Mouse (Mus musculus): ENCODE measurements around the gene 2300009A05Rik. TPM values are rescaled to one million over a fixed set of nuclear protein-coding genes. Genes with fewer than 3 reads are reported as not detected.
A peak's percentile ranks its signal among the peaks of the same experiment; 100 is the strongest.

Gene 2300009A05Rik
- 10 to 100 TPM; 39.8 to 46.9 TPM for total RNA-seq (2021)
- long read RNA-seq, experiment 1, transcript 2300009A05Rik-201 (2 exons, 595 nt): major isoform, 8 of 13 reads
- long read RNA-seq, experiment 1, partial matches to known transcripts: 0 of 13 reads
- long read RNA-seq, experiment 1, other reads (novel, unspliced or antisense): 0 of 13 reads
- long read RNA-seq, experiment 2, transcript 2300009A05Rik-201 (2 exons, 595 nt): major isoform, 45 of 49 reads
- long read RNA-seq, experiment 2, partial matches to known transcripts: 3 of 49 reads
- long read RNA-seq, experiment 2, other reads (novel, unspliced or antisense): 0 of 49 reads

DNA sequence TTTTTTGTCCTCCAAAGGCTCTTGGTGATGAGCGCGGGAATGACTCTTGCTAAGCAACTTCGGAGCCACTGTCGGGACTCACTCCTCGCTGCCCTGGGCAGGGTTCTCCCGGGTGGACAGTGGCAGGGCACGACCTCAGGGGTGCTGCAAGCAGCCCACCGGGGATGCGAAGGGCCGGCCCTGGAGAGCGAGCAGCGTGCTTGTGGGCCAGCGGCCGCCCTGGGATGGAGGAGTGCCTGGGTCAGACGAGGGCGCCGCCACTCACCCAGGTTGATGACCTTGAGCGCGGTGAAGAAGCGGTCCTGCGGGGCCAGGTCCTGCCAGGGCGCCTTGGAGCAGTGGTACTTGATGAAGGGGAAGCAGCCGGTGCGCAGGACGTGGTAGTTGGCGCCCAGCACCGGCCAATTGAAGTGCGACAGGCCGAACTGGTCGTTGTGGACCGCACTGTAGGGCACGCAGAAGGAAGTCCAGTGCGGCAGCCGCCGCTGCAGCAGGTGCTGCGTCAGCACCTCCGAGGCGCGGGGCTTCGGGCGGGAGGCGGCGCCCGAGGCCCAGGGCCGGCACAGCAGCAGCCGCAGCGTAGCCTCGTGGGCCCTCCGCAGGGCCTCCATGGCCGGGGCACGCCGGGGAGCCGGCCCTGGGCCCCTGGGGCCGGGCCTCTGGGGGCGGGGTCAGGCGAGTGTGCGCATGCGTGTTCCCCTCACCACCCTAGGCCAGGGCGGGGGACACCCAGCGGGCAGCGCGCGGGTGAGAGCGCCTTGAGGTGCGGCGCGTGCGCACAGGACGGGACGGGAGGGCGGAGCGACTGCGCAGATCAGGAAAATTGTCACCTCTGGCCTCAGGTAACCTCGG, at the start of gene 2300009A05Rik:
2300009A05Rik (minus strand) TSS at position 636 of the 852 bp plus-strand sequence.
- DNase-seq (ENCODE audit: low spot score in 2 of 2): peak; percentile 98

DNA sequence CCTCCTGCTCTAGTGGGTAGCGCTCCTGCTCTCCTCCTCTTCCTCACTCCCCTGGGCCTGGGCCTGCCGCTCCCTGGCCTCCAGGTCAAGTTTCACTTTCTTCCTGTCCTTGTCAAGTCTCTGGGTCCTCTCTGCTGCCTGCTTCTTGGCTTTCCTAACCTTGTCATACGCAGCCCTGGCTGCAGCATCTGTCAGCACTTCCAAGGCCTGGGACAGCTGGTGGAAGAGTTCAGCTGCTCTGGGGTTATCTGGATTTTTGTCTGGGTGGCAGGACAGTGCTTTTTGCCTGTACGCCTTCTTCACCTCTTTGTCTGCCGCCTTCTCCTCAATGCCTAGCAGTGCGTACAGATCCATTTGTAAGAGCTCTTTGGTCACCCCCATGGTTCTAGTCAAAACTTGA, 44.6 kb upstream of the 2300009A05Rik start:
- no peak for DNase-seq (ENCODE audit: low spot score in 2 of 2)

DNA sequence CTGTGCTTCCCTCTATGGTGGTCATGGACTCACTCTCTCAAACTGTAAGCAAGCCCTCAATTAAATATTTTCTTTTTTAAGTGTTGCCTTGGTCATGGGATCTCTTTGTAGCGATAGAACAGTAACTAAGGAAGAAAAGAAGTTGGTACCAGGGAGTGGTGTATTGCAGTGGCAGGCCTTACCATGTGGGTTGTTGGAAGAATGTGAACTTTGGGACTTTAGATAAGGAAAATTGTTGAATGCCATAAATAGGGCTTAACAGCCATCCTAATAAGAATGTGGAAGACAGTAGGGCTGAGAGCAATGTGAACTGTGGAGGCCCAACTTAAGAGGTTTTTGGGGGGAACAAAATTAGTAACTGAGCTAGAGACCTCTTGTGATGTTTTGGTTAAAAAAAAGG, 31.6 kb upstream of the 2300009A05Rik start:
- no peak for DNase-seq (ENCODE audit: low spot score in 2 of 2)

DNA sequence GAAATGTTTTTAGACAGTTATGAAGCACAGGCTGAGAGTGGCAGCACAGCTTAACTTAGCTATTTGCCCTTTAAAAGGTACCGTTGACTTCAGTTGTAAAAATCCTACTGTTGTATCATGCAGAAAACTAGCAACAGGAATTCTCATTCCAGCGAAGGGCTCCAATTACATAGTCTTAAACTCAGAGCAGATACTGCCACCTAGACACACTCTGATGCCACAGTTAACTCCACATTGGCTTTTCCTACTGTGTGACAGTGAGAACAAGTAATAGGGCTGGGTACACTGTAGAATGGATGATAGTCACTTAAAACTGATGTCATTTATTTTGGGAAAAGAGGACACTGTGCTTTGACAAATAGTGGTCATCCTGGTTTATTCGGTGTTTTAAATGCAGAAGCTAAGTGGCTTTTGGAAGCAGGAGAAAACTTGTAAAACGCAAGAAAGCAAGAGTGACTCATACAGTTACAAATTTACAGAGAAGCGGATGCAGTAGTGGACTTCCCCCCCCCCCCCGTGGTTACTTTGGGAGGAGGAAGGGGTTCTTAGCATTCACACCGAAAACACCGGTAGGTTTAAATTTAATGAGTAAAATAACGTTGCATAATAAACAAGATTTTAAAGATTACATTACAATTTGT, 22.2 kb upstream of the 2300009A05Rik start:
- DNase-seq (ENCODE audit: low spot score in 2 of 2): no peak

DNA sequence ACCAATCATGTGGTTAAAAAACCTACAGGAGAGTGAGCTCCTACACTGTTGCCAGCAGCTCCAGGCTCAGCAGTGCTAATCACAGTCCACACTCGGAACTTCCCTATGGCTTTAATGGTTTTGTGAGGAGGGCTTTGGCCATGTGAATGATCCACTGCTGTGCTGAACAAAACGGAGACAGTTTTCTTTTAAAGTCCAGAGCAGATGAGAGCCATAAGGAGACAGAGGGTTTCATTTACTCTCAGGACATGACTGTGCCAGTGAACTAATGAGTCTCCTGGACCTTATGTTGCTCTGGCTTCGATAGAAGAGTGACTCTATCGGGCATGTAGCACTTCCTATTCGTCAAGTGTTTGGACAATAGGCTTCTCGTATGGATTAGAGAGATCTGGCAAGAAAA, 21.4 kb upstream of the 2300009A05Rik start:
- no peak for DNase-seq (ENCODE audit: low spot score in 2 of 2)

DNA sequence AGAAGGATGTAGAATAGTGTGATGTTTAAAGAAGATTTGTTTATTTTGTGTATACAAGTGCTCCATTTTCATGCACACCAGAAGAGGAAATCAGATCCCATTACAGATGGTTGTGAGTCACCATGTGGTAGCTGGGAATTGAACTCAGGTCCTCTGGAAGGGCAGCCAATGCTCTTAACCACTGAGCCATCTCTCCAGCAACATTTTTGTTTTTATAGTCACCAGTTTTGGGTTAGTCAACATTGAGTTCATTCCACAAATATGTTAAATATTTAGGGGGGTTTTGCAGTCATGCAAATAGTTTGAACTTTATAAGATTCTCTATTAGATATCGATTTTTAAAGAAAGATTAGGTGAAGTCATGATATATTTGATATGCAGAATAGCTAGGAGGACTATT, 1.1 kb upstream of the 2300009A05Rik start:
- no peak for DNase-seq (ENCODE audit: low spot score in 2 of 2)

DNA sequence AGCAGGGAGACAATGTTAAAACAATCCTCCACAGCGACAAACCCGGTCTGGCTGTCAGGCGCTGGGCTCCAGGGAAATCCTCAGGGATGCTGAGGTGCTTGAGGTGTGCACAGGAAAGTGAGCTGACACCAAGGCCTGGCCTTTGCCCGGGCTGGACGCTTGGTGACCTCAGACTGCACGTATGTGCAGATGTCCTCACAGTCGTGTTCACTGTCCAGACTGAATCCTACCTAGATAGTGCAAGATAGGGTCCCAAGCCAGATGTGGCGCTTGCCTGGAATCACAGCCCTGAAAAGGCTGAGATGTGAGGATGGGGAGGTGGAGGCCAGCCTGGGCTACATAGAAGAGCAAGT, 393 bp upstream of the 2300009A05Rik start:
- no peak for DNase-seq (ENCODE audit: low spot score in 2 of 2)

DNA sequence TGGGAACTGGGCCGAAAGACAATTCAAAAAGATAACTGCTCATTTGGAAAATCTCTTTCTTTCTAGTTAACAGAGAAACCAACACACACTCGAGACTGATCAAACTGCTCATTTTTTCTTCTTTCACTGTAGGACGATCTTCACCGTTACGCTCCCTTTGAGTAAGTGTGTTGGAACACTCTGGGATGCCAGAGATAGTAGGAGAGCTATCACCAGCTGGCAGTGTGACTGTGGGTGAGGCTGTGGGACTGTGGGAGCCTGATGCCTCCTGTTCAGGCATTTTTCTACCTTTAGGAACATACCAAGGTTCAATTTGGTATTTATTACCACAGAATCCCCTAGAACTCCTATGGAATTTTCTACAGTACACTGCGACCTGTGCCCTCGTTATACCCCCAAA, 3.4 kb downstream of the 2300009A05Rik start:
- no peak for DNase-seq (ENCODE audit: low spot score in 2 of 2)

DNA sequence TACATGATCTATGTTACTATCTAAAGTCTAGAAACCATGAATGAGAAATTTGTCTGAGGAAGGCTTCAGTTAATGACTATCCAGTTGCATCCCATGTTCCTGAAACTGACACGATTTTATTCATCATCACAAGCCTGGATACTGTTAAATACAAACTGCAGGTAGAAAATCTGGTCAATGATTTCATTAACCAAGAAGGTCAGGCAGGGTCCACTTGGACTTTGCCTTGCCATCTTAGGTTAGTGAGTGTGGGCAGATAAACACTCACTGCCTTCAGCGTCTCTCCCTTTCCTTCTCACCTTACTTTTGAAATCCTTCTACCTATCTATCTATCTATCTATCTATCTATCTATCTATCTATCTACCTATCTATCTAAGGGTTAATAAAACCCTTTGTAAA, 7.7 kb downstream of the 2300009A05Rik start:
- no peak for DNase-seq (ENCODE audit: low spot score in 2 of 2)

DNA sequence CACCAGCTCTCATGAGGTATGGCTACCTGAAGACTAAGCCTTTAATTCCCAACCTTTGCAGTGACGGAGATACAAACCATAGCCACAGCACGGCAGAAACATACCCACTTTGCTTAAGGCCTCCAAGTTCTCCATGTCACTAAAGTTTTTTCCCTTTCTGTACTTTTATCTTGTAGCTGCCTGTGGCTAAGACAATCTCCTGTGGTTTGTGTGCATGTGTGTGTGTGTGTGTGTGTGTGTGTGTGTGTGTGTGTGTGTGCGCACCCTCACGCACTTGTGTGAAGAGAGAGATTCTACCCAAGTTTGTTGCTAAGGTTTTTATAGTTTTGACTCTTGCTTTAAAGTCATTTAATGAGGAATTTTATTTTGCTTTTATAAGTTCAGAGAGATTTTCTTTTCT, 16.3 kb downstream of the 2300009A05Rik start:
- DNase-seq (ENCODE audit: low spot score in 2 of 2): no peak

DNA sequence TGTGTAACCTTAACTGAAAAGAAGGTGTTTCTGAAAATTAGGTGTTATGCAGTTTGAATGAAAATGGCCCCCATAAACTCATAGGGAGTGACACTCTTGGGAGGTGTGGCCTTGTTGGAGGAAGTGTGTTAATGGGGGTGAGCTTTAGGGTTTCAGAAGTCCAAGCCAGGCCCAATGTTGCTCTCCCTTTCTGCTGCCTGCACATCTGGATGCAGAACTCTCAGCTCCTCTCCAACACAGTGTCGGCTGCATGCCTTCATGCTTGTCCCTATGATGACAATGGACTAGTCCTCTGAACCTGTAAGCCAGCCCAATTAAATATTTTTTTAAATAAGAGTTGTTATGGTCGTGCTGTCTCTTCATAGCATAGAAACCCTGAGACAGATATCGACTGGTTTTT, 18.7 kb downstream of the 2300009A05Rik start:
- no peak for DNase-seq (ENCODE audit: low spot score in 2 of 2)

DNA sequence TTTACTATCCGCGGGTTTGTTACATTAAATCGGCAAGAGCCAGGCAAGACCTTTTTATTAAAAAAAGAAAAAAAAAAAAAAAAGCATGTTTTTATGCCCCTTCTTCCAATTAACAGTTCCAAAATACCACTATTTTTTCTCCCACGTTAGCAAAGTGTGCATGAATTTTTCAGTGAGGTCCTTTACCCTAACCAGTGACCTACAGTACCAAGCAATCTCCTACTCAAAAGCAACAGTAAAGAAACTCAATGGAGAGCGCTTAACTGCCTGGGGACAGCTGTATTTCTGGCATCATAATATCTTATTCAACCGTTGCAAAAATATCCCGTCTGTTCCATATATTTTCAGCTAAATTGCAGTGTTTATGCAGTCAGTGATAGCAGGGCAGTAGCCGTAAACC, 20.9 kb downstream of the 2300009A05Rik start:
- no peak for DNase-seq (ENCODE audit: low spot score in 2 of 2)

DNA sequence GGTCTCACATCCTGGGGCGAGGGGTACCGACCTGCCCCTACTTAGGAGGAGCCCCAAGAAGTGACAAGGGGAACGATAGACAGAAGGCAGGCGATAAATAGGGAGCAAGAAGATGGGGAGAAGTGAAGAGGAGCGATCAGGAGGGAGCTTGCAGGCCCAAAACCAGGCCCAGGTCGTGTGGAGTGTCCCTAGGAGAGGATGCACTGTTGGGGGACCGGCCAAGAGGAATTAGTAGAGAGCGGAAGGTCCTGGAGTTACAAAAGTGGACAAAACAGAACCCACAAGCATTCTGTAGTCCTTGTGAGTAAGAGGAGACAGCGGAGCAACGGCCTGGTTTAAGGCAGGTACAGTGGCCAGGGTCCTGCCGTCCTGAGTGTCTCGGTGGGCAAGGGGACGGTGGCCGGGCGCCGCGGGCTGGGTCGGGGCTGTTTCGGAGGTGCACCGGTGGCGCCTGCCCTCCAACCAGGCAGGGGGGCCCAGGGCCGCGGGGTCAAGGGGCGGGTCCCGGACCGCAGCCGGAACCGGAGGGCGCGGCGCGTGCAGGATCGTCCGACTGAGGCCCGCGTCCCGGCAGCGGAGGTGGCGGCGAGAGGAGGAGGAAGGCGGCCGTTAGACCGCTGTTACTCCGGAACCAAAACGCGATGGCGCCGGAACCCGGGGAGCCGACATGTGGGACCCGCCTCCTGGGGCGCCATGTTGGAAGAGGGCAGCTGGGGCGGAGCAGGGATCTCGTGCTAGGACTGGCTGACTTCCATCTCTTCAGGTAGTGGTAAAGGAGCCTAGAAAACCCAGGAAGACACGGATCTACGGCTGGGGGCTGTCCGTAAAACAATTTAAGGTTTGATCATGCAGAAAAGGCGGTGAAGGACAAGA, 21.5 kb downstream of the 2300009A05Rik start, which contains the start of gene Map2k5:
Map2k5 (minus strand) TSS at position 633 of the 873 bp plus-strand sequence.
- DNase-seq (ENCODE audit: low spot score in 2 of 2): peak; percentile 89

DNA sequence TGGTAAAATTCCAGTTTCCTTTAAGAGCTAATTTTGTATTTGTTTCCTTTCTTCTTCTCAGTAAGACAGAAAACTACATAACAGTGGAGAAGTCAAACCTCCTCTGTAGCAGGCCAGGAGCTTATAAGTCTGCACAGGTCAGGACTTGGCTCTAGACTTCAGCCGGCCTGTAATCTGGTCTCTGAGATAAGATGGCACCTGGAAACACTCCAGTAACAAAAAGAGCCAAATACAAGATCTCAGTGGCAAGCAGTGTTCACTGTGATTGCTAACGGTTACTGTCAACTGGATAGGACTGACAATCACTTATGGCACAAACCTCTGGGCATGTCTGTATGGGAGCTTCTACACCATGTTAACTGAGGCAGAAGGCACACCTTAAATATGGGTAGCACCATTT, 25.7 kb downstream of the 2300009A05Rik start:
- no peak for DNase-seq (ENCODE audit: low spot score in 2 of 2)

DNA sequence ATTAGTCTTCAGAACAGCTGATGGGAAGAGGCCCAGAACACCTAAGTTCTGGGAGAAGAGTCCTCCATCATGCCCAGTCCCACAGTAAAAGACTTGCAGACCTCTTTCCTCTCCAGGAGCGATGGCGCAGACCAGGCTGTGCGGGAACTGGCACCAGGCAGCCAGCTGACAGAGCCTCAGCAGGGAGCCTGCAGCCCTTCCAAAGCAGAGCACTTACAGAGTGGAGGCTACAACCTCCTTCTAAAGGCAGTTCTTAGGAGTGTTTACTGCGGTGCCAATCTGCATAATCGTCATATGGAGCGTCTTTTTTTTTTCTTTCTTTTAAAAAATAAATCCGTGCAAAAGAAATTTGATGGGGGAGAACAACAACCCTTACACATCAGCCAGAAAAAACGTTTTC, 26.5 kb downstream of the 2300009A05Rik start:
- no peak for DNase-seq (ENCODE audit: low spot score in 2 of 2)

DNA sequence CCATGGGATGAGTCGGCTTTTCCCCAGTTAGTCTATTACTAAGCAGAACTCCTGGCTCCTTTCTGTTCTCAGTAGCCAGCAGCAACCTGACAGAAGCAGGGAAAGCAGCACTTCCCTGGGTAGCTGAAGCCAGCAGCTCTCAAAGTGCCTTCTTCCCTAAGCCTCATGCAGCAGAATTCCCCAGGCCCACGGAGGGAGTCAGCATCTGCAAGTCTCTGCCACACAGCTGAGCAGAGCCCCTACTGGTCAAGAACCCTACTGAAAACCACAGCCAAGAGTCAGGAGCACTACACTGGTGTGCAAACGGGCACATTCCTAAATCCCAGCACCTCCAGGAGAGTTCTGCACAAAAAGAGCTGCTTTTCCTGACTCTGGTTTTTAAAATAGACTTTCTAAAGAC, 38.6 kb downstream of the 2300009A05Rik start:
- no peak for DNase-seq (ENCODE audit: low spot score in 2 of 2)

DNA sequence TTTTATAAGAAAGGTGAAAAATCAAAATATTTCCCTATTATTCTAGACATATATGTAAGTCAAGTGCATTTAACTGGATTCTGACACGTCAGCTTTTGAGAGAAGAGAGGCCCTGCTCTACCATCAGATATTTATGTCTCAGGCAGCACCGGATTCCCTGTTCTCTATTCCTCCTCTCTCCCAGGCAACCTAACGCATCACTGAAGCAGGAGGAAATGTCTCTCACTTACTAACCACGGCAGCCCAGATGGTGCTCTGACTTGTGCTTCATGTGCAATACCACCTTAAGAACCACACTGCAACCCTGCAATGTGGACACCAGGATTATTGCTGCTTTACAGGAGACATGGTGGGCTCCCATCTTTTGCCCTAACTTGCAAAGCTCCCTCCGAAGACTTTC, 40.0 kb downstream of the 2300009A05Rik start:
- no peak for DNase-seq (ENCODE audit: low spot score in 2 of 2)

DNA sequence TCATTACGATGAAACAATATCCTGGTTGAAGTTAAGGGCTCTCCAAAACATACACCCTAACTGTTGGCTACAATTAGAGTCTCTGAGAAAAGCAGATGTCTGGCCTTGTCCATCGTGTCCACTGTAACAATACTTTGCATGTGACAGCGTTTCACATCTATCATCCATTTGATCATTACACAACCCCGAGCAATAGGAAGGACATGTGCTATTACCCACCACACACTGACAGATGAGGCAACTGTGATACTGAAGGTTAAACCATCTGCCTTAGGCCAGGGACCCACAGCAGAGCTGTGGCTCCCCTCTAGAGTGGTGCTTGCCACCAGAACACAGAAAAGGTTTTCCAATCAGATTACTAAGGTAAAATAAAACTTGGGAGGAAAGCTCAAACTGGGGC, 42.3 kb downstream of the 2300009A05Rik start:
- DNase-seq (ENCODE audit: low spot score in 2 of 2): no peak

DNA sequence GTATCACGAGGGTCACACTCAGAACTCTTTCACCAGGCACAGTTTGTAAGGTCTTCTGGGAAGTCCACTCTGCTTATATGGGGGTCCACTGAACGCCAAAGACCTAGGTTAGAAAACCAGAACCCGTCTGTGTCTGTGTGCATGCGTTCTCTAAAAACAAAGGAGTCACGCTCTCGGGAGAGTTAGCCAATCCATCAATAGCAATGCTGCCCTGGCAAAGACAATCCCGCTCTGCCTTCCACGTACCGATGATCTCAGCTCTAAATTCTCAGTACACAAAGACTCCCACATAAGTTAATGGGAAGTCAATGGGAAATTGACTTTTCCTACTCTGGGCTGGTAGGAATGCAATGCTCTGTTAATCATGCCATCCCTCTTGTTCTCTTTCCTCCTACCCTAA, 42.8 kb downstream of the 2300009A05Rik start:
- no peak for DNase-seq (ENCODE audit: low spot score in 2 of 2)

DNA sequence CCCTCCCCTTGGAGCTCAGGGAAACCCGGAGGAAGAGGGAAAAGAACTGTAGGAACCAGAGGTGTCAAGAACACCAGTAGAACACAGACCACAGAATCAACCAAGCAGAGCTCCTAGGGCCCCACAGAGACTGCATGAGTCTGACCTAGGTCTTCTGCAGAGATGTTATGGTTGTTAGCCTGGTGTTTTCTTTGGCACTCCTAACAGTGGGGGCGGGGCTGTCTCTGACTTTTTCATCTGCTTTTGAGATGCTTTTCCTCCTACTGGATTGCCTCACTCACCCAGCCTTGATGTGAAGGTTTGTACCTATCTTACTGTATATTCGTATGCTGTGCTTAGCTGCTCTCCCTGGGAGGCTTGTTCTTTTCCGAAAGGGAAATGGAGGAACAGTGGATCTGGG, 44.9 kb downstream of the 2300009A05Rik start:
- no peak for DNase-seq (ENCODE audit: low spot score in 2 of 2)

DNA sequence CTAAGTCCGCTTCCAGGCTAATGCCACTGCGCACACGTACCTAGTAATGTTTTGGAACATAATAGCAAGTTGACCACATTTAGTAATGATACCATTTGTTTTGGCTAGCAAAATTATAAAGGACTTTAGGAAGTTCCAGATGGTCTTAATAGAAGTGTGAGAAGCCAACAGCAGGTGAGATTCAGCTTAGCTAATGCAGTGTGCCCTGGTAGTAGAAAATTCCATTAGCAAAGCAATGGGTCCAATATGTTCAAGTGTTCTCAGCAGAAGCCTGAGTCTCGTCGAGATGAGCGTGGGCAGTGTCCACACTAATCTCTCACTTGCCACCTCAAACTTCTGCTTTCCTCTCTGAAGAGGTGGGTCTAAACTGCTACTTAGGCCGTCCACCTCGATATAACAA, 49.0 kb downstream of the 2300009A05Rik start:
- DNase-seq (ENCODE audit: low spot score in 2 of 2): no peak

Measured in adrenal gland, adult 18-20 months (tissue).